Mouse (Mus musculus) fat pad, adult 2 months (tissue): ENCODE data around the gene Zfr2.

Experiments
- DNase-seq: peaks from one replicate; pipeline ENCODE4 v3.0.0-alpha.2; 2011; ENCODE audit warnings: low read depth, low spot score; ENCODE audit errors: extremely low read depth

The Zfr2 gene

DNA sequence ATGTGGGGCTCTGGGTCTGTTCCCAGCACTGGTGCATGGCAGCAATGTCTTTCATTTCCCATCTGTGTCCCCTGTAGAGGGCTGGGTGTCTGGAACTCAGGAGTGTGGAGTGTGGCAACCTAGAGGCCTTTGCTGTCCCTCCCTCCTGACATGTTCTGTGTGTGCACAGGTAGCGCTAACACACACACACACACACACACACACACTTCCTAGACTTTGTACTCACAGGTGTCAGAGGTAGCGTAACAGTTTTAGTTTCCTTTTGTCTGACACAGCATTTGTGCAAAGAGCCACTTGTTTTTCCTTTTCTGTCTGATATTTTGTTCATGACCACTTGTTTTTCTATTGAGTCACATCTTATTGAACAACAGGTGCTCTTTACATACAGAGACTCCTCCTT lies 14.8 kb downstream of the Zfr2 start:
- no peak for DNase-seq

DNA sequence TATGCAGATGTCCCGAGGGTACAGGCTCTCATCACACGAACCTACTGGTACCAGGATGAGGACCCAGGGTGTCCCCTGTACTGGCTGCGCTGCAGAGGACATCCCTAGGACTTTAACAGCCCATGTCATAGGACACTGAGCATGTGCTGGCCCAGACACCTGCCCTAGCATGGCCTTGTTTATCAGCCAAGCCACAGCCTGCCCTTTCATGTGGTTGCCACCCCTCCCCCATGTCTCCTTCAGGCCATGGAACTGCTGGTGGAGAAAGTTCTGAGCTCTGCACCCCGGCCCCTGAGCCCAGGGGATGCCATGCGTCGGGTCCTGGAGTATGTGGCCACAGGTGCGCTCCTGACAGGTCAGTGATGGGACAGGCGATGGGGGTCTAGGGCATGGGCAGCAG lies 16.5 kb downstream of the Zfr2 start:
- no peak for DNase-seq

DNA sequence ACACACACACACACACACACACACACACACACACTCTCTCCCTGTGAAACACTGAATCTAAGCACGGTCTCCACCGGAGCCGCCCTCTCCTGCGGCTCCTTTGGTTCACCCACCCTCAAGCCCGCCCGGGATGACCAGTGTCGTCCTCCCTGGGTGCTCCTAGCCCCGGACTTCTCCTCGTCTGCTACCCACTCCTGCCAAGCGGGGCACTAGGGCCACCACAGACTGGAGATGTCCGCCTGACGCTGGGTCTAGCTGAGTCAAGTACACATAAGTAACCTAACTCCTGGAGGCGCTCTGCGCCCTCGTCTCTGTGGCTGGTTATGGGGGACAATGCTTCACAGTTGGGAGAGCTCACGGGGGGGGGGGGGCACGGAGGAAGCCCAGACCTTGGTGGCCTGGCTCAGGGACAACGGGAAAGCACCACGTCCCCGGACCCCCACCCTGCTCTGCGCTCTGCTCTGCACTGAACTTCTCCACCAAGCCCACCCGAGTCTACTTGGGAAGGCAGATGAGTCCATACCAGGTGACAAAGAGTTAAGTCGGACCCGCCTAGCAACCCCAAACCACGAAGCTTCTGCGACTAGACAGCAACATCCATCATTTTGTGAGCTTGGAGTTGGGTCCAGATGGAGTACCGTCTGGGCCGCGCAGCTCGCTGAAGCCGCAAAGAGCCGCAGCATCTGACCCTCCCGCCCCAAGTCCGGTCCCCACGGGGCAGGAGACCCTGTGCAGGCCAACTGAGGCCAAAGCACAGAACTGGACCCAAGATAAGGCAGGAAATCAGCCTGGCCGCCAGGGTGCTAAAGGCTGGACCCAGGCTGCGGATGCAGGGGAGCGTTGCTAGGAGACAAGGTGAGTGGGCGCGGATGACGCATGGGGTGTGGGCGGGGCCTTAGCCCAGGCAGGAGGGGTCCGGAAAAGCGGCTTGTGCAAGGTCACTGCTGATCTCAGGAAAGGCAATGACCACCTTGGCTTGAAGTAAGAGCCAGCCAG lies 19.8 kb downstream of the Zfr2 start, which contains the start of gene Matk:
Gene Matk, plus strand, starts transcription at position 512 of the 996 bp plus-strand sequence.
- no peak for DNase-seq

DNA sequence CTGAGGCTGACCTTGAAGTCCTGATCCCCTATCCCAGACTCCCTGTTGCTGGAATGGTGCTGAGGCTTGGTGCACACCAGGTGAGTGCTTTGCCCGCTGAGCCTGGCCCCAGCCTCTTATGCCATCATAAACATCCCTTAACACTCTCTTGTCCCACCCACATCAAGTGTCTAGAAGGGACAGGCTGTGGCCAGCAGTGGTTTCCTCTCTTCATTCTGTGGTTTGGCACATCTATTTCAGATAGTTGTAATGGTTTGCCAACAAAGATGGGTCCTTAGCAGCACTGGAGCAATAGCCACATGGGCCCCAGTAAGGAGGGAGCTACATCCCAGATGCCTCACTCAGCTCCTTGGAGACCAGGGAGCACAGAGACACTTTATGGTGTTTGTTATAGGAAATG lies 21.9 kb downstream of the Zfr2 start:
- no peak for DNase-seq

DNA sequence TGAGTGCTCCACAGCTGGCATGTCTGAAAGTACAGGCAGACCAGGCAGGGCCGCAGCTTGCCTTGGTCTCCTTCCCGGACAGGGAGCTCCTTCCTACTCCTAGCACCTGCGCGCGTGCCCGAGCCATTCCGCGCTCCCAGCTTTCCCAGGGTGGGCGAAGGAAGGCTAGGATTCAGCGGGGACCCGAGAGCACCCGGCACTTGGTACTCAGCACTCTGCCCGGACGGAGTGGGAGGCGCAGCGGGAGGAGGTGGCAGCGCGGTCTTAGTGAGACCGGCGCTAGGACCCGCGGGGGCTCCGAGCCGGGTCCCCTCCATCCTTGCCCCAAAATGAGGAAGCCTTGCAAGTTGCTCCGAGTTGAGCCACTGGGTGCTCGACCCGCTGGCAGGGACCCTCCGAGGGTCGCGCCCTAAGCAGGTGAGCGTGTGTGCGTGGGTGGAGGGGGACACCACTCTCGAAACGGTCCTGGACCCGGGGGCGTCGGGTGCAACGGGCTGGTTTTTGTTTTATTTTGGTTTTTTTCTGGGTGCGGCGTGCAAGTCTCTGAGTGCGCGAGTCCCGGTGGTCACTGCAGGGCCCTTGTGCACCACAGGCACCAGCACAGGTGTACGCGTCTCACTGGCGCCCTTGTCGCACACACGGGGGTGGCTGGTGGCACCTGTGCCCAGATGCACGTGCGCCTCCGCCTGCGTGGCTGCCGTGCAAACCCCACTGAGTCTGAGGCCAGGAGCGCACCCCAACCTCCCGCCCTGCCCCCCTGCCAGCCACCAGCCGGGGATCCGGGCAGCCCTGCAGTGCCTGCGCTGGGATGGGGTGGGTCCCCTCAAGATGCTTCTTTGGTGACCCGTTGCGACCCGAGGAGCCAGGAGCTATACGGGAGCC lies 24.4 kb downstream of the Zfr2 start:
- DNase-seq, result no peak

DNA sequence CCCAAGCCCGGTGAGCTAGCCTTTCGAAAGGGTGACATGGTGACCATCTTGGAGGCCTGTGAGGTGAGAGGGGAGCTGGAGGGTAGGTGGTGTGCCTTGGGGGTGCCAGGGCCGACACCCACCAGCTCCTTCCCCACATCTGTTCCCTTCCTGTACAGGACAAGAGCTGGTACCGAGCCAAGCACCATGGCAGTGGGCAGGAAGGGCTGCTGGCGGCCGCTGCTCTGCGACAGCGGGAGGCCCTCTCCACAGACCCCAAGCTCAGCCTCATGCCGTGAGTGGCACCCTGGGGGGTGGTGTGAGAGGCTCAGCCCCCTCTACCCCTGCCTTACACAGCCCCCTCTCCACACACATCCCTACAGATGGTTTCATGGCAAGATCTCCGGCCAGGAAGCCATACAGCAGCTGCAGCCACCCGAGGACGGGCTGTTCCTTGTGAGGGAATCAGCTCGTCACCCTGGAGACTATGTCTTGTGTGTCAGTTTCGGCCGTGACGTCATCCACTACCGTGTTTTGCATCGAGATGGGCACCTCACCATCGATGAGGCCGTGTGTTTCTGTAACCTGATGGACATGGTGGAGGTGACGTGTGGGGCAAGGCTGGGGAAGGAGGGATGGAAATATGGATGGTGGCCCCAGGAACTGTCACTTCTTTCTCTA lies 26.4 kb downstream of the Zfr2 start:
- DNase-seq, result no peak

DNA sequence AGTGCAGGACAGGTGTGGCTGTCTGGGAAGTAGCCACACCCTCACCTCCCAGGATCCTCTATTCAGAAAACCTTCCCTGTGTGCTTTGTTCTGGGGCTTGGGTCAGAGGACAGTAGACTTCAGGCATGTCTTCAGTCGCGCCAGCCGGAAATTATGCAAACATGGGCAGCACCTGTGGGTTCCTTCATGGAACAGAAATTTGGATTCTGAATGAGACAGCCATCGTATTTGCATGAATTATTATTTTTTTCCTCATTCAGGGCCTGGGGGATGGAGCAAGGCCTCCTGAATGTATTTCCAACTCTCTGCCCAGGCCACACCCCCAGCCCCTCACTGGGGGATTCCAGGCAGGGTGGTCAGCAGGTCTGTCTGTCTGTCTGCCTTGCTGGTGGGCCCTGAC lies 28.1 kb downstream of the Zfr2 start:
- DNase-seq, result no peak

DNA sequence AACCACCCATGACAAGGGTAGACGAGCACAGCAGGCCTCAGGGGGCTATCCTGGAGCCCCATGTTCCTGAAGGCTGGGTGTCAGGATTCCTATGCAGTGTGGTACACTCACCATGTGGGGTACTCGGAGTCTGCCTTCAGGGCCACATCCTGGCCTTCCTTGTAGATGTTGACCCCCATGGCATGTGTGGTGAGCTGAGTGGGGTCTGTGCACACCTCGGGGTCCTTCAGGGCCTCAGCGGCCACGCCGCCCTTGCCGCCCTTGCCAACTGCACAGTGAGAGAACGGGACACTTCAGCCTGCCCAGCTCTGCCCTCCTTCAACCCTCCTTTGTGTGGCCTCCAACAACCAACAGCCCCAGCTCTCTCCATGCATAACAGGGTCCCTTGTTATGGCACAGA lies 32.6 kb downstream of the Zfr2 start:
- DNase-seq, result no peak

DNA sequence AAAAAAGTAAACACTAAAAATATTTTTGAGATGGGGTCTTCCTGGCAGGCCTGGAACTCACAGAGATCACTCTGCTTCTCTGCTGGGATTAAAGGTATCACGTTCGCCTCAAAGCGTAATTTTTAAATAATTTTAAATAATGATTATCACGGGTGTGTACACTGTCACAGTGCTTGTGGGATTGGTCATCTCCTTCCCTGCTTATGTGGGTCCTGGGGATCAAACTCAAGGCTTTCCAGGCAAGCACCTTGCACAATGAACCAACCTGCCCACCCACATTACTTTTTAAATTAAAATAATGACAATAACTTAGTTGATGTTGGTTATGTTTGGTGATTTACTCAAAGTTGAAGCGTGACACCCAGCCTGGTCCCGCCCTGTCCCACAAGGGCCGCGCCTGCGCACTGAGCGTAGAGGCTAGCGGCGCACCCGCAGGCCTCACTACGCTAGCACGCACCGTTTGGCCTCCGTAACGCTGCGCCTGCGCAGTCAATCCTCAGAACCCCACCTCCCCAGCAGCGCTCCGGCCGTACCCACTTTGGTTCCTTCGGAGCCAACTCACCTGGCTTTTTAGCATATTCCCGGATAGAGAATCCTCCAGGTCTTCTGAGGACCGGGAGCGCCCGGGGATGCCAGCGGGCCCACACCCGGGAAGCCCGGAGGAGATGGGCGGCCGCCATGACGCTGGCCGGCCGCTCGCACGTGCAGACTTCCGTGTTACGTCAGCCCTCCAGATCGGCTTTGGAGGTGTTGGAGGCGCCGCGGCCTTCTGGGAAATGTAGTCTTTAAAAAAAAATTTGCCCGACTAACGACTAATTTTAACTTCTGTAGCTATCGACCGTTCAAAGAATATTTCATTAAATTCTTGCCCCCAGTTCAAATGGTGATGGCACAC lies 33.5 kb downstream of the Zfr2 start, which contains the start of the genes Mrpl54 and Apba3:
Gene Mrpl54, minus strand, starts transcription at position 724 of the 895 bp plus-strand sequence.
Gene Apba3, plus strand, starts transcription at position 750 of the 895 bp plus-strand sequence.
- DNase-seq, result no peak

DNA sequence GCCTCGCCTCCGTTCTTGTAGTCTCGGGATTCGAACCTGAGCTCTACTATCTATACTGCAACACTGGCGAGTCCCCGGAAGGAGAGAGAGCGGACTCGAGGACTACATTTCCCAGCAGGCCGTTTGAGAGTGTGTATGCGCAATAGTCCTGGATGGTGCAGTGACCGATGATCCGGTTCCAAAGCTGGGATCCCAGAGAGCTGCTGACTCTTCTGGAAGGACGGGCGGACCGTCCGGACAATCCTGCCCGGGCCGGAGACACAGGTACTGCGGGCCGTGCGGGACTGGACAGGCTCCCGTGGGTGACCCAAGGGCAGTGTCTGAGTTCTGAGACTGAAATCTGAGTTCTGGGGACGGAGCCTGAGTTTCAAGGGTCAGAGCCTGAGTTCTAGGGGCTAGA lies 35.1 kb downstream of the Zfr2 start:
- no peak for DNase-seq

DNA sequence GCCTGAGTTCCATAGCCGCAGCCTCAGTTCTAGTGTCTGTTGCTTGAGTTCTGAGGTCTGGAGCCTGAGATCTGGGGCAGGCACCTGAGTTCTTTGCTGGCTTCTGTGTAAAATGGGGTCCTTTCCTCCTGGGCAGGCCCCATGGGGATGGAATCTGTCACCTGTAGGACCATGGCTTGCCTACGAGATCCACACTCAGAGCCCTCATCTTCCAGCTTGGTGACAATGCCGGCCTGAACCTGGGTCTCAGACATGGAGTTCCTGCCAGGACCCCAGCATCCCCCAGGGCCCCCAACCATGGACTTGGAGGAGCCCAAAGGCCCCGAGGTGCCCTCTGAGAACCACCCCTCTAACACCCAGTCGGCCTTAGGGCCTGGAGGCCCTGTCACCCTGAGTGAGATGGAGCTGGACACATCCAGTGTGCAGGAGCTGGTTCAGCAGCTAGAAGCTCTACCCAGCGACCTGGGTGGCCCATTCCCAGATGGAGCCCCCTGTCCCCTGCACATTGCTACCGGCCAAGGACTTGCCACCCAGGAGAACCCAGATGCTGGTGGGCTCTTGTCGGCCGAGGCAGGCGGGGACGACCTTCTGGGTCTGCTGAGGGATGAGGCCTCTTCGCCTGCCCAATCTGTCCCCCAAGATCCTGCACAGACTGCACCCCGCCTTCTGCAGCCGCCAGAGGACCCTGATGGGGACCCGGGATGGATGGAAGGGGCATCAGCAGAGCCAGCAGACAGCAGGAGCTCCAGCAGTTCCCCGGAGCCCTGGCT lies 35.9 kb downstream of the Zfr2 start:
- DNase-seq, result no peak

DNA sequence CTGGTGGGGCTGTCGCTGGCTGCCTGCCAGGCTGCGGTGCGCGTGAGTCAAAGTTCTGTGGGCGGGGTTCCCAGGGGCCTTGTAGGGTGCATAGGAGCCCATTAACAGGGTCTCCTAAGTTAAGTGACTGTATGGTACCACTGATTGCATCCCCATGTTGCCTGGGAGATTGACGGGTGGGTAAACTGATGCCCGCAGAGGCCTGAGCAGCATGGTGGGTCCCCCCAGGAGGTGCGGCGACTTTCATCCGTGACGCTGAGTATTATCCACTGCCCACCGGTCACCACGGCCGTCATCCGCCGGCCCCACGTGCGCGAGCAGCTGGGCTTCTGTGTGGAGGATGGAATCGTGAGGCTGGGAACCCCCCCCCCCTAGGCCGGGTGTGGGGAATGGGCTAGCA lies 39.4 kb downstream of the Zfr2 start:
- no peak for DNase-seq

DNA sequence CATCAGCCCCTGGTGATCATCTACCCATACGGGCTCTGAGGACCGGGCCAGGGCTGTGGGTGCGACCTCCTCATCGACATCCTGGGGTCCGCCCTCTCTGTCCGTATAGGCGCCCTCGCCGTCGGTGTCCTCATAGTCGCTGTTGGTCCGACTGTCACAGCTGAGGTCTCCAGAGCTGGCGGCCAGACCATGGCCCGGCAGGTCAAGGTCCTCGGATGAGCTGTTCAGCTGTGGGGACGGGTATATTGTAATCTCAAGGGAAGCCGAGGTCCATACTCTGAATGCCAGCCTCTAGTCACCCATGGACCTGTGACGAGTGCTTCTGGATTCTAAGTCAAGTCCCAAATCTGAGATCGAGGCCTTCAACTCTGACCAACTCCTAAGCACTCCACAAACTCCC lies 40.9 kb downstream of the Zfr2 start:
- DNase-seq, result no peak

DNA sequence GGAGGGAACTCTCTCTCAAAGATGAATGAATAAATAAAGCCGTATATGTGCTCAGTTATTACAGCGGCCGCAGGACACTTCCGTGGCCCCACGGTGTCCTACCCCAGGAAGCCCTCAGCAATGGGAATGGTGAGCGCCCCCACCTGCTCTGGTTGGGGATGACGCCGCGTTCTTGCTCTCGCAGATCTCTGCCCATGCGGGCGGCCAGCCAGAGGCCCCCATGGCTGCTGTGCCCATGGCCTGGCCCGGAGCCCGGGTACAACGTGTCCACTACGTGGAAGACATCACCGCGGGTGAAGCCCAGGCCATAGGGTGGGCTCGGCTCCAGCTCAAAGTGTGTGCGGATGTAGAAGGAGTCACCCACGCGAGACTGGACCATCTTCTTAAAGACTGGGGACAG lies 44.7 kb downstream of the Zfr2 start:
- DNase-seq, result no peak

DNA sequence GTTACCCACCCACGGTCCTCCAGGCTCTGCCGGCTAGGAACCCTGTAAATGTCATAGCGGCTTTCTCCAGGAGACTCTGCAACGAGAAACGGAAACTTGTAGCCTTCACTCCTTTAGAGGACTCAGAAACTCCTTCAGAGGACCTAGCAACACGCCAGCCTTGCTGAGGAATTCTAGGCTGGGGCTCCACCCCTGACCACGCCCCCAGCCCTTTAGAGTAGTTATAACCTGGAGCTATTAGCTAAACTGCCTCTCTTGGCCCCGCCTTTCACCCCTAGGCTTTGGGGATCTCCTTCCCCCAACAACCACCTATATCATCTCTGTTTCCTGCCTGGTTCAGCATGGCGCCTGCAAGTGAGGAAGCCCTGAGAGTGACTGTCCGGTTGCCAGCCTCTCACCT lies 46.5 kb downstream of the Zfr2 start:
- no peak for DNase-seq

DNA sequence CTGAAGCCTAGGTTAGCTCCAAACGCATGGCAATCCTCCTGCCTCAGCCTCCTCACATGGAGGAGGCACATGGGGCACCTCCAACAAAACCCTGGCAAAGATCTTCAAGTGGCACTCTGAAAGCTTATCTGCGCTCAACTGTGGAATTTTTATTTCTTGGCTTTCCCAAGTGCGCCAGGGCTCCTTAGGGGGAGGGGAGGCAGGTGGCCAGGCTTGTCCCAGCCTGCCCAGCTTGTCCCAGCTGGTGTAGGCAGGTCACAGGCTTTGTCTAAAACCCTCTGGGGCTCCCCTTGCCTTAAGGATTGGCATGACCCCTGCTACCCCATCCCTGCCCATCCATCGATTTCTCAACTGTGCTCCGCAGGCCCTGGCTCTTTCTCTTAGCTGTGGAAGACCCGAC lies 51.2 kb downstream of the Zfr2 start:
- DNase-seq, result no peak

DNA sequence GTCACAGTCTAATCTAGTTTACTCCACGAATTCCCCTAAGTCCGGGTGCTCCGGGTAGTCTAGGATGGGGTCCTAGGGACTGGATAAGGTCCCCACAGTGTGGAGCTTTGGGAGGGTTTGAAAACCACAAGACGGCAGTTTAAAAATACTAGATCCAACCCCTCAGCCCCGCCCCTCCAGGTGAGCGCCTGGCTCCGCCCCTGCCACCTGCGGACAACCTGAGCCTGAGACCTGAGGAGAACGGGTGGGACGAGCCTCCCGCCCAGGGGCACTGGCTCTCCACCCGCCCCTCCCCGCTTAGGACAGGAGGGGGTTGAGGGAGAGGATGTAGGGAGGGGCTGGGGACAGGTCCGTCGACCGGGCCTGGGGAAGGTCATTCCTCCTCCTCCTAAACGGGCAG lies 51.8 kb downstream of the Zfr2 start:
- DNase-seq, result no peak

DNA sequence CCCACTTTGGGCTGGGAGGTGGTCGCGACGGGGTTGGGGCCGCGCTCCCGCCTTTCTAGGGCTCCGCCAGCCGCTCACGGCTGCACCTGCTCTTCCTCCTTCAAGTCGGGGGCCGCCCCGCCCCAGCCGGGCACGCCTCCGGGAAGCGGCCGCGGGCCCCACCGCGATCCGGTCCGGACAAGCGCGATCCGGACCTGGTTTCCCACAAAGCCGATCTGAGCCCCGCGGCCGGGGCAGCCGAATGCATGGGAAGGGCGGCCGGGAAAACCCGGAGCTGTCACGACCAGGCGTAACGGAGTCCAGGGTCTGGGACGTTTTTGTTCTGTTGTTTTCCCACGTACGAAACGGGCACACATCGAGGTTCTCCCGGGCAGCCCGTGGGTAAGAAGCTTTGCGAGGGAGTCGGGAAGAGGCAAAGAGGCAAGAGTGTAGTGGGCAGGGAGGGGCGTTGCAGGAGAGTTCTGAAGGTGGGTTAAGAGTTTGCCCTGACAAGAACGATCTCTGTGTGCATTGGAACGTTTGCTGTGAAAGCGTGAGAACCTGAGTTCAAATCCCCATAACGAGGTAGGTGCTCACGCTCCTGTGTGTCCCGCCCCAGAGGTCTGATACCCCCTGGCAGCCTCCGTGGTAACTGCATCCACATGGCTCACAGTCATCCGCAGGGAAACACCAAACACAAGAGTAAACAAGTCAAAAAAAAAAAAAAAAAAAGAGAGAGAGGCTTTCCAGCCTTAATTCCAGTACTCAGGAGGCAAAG lies 52.9 kb downstream of the Zfr2 start:
- no peak for DNase-seq

DNA sequence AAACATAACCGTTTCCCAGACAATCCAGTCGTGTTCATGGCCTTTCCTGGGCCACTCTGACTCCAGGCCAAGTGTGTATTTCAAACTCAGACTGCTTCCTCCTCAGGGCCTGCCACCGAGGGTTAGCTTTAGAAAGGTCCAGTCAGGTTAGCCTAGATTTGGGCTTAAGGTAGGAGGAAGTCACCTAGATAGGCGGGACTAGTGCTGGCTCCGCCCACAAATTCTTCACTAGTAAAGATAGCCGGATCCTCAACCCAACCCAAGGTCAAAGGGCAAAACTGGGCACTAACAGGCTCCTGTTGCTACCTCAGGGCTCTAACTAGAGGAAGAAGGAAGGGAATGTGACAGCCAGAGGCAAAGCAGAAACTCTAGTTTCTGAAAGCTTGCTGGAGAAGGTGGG lies 53.6 kb downstream of the Zfr2 start:
- DNase-seq, result no peak
